ENCODE assay signal across 11 mouse cellular contexts in the genomic region with DNA sequence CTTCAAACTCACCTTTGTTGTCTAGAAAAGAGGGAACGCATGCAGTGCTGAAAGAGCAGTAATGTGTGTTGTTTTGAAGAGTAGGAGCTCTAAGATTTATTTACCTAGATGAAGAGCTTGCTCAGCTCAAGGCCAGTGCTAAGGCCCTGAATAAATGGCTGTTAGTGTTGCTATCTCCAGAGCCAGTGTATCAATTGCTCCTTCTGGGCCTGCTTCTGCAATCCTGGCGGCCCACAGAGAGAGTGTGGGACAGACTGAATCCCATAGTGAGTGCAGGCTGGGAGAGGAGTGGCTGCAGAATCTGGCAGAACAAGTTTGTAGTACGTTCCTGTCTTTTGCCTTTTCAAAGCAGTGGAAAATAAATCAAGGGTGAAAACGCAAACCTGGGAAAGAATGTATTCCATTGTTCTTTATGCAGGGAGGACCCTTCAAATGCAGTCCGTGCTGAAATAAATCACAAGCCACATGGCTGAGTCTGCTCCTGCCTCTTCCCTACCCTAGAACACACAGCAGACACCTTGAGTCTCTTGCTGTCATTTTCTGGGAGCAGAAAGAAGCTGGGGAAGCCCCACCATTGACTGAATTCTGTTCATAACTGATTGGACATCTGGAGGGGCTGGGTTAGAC.
DNase-seq lines count a peak whose midpoint lies in the region; ATAC-seq and TF ChIP-seq lines count a peak whose summit lies in the region.
"Had no signal": no experiment of that assay in that cellular context is flagged by ENCODE, and none has a peak within 500 bp of the region (broad histone marks: within the 10 kb centered on the region; RNA-seq: fewer than 3 reads in every experiment).

No protein-coding gene starts in this region.

- H3K27ac ChIP-seq in intestine, embryonic 14.5 days (ENCODE audit: low read depth): peak overlapping the region; percentile 6; the same call in 1 of the 2 replicates
- H3K27ac ChIP-seq in intestine, postnatal 0 days (ENCODE audit: low read depth, low read length): no peak overlapping the region

- 30% methylated on average over 5 of the region's 5 CpGs for WGBS in intestine, embryonic 14.5 days
- 30% methylated on average over 5 of the region's 5 CpGs for WGBS in intestine, postnatal 0 days

- H3K4me2 ChIP-seq in intestine, embryonic 14.5 days (ENCODE audit: low read length): no peak overlapping the region
- no peak overlapping the region for H3K4me2 ChIP-seq in intestine, postnatal 0 days (replicated peaks; ENCODE audit: low read depth)

- no peaks in the 10 kb centered on the region for H3K27me3 ChIP-seq in intestine, embryonic 14.5 days (replicated peaks; ENCODE audit: control insufficient read depth, insufficient read depth, low read length)
- H3K27me3 ChIP-seq in intestine, postnatal 0 days (replicated peaks; ENCODE audit: control insufficient read depth, insufficient read depth, low read length): no peaks in the 10 kb centered on the region

- no peak overlapping the region for H3K4me3 ChIP-seq in intestine, embryonic 14.5 days (ENCODE audit: low read depth, low read length)
- no peak overlapping the region for H3K4me3 ChIP-seq in intestine, postnatal 0 days (ENCODE audit: low read depth, low read length)

- no peaks in the 10 kb centered on the region for H3K36me3 ChIP-seq in intestine, embryonic 14.5 days (ENCODE audit: control insufficient read depth, insufficient read depth, low read length)
- no peaks in the 10 kb centered on the region for H3K36me3 ChIP-seq in intestine, postnatal 0 days (ENCODE audit: control insufficient read depth, insufficient read depth)

- no peak overlapping the region for H3K9ac ChIP-seq in intestine, embryonic 14.5 days (ENCODE audit: low read length)
- no peak overlapping the region for H3K9ac ChIP-seq in intestine, postnatal 0 days (ENCODE audit: low read depth, low read length)

- no peaks in the 10 kb centered on the region for H3K9me3 ChIP-seq in intestine, embryonic 14.5 days (ENCODE audit: control insufficient read depth, low read length)
- H3K9me3 ChIP-seq in intestine, postnatal 0 days (ENCODE audit: control insufficient read depth): no peaks in the 10 kb centered on the region

- H3K4me1 ChIP-seq in intestine, embryonic 14.5 days (replicated peaks; ENCODE audit: control insufficient read depth, insufficient read depth, low read length): peaks cover 9% of the 10 kb centered on the region
- H3K4me1 ChIP-seq in intestine, postnatal 0 days (replicated peaks; ENCODE audit: control insufficient read depth, insufficient read depth, low read length): no peaks in the 10 kb centered on the region

- TF ChIP-seq CTCF in intestine, postnatal 0 days (IDR thresholded peaks at IDR 0.05; ENCODE audit: low read depth): no peak

- DNase-seq in adrenal gland, adult (ENCODE audit: inconsistent age in 2 of 2, low spot score in 1 of 2): peak; percentile 16 to 61
- no peak for DNase-seq in adrenal gland, postnatal 4 days (ENCODE audit: low spot score in 2 of 2)
- peak; percentile 58 for DNase-seq in intestine, embryonic 14.5 days (ENCODE audit: low spot score)
- peak; percentile 30 for DNase-seq in urinary bladder, postnatal 14 days (ENCODE audit: low spot score)
- no peak for DNase-seq in urinary bladder, adult 2 months (ENCODE audit: low spot score)
- no peak for DNase-seq in right cerebral cortex, postnatal 10 days (ENCODE audit: low spot score in 2 of 2)
- DNase-seq in spleen, adult 18-20 months: no peak
- DNase-seq: cerebellum, adult 11-12 months; kidney, postnatal 36 days; thymus, postnatal 36 days had no signal

- peak; percentile 67 for ATAC-seq in intestine, embryonic 14.5 days (replicated peaks; ENCODE audit: low FRiP score, low TSS enrichment, low read depth)
- no peak for ATAC-seq in intestine, postnatal 0 days

Comparison
In these comparisons a context has a peak if more than half of its experiments do, and no peak if none do; other contexts are left out.
1. DNase-seq: peak in adrenal gland, adult (2 of 2), intestine, embryonic 14.5 days (single experiment) and urinary bladder, postnatal 14 days (single experiment); none in adrenal gland, postnatal 4 days (0 of 2), urinary bladder, adult 2 months (single experiment), right cerebral cortex, postnatal 10 days (0 of 2) and spleen, adult 18-20 months (0 of 2).